Mouse (Mus musculus) hindbrain, embryonic 10.5 days (tissue): ENCODE data around the gene Tlcd1. TPM values are rescaled to one million over a fixed set of nuclear protein-coding genes. Genes with fewer than 3 reads are reported as not detected.
A peak's percentile ranks its signal among the peaks of the same experiment; 100 is the strongest.
"Not testable (repeated sequence)": the region's sequence is repeated elsewhere in the genome, so short reads cannot be mapped to it uniquely, and the experiment has no call there.

ENCODE experiments used
- DNase-seq: peaks from one replicate; pipeline ENCODE4 v3.0.0-alpha.2; 2017; ENCODE audit warnings: low spot score
- H3K27ac ChIP-seq: fragments of 300-500 bp; sonication (generic); 2 replicates; pipeline ENCODE4 v1.5.1; 2016; ENCODE audit warnings: mild to moderate bottlenecking, moderate library complexity
- H3K27me3 ChIP-seq: fragments of 300-500 bp; sonication (generic); 2 replicates; pipeline ENCODE4 v1.6.1; 2016; ENCODE audit warnings: mild to moderate bottlenecking; ENCODE audit not compliant: poor library complexity, insufficient read depth, severe bottlenecking
- H3K36me3 ChIP-seq: fragments of 300-500 bp; sonication (generic); 2 replicates; pipeline ENCODE4 v1.6.1; 2016; ENCODE audit warnings: mild to moderate bottlenecking, moderate library complexity
- H3K4me1 ChIP-seq: fragments of 300-500 bp; sonication (generic); replicated peaks from 2 replicates; pipeline ENCODE4 v1.6.1; 2016; ENCODE audit warnings: mild to moderate bottlenecking
- H3K4me3 ChIP-seq: fragments of 300-500 bp; sonication (generic); 2 replicates; pipeline ENCODE4 v1.5.1; 2016; ENCODE audit warnings: mild to moderate bottlenecking, moderate library complexity
- H3K9me3 ChIP-seq: fragments of 300-500 bp; sonication (generic); 2 replicates; pipeline ENCODE4 v1.6.1; 2016; ENCODE audit warnings: mild to moderate bottlenecking, moderate library complexity
- WGBS: fragments of 180-500 bp; shearing (Covaris S2); methylation state at CpG from one replicate; pipeline ENCODE4 v1.1.7; 2016; 5-methylcytosine and 5-hydroxymethylcytosine counted together
- polyA plus RNA-seq: library from polyadenylated mRNA; unstranded; fragments of >200 nt; fragmentation: Nextera tagmentation; extraction: Ambion mirVana; gene quantifications from 2 replicates; pipeline ENCODE4 v1.2.1, GENCODE M21; 2016

Tlcd1 gene
- 7.0 and 8.9 TPM in 2 replicates for polyA plus RNA-seq

GRCm38 (mm10) chr11:78176402-78176862 lies at the start of gene Tlcd1, which contains the start of gene Nek8:
Tlcd1 (plus strand) TSS chr11:78176711.
Nek8 (minus strand) TSS chr11:78176675.
- H3K4me3 ChIP-seq = peak within 1 kb of the TSS; percentile 62
- WGBS = under 1% methylated on average over 32 of the region's 32 CpGs
- peak; percentile 91 for DNase-seq
- no peaks in the 10 kb centered on the region for H3K9me3 ChIP-seq
- H3K36me3 ChIP-seq = peaks cover 30% of the 10 kb centered on the region
- H3K27ac ChIP-seq = peak within 1 kb of the TSS; percentile 93
- no peaks in the 10 kb centered on the region for H3K27me3 ChIP-seq
- H3K4me1 ChIP-seq = peaks cover 52% of the 10 kb centered on the region

GRCm38 (mm10) chr11:78126739-78127138 lies 49.8 kb upstream of the Tlcd1 start:
- Histone ChIP-seq H3K4me1 (0 out of 2 replicates have a peak, but pooled peaks cover 4% of the 10 kb centered on the region), H3K4me3 (no peak overlapping the region), H3K9me3 (no peaks in the 10 kb centered on the region), H3K36me3 (peaks cover 13% of the 10 kb centered on the region; the same call in 1 of the 2 replicates), H3K27me3 (no peaks in the 10 kb centered on the region), H3K27ac (no peak overlapping the region)
- no peak for DNase-seq
- WGBS = 94% methylated on average over 4 of the region's 4 CpGs

GRCm38 (mm10) chr11:78129458-78129857 lies 47.1 kb upstream of the Tlcd1 start:
- Histone ChIP-seq H3K9me3 (no peaks in the 10 kb centered on the region), H3K4me3 (no peak overlapping the region), H3K36me3 (peaks cover 8% of the 10 kb centered on the region; the same call in 1 of the 2 replicates), H3K4me1 (0 out of 2 replicates have a peak, but pooled peaks cover 4% of the 10 kb centered on the region), H3K27ac (no peak overlapping the region), H3K27me3 (no peaks in the 10 kb centered on the region)
- no peak for DNase-seq
- WGBS = 92% methylated on average over 8 of the region's 8 CpGs

- Histone ChIP-seq H3K4me1 (0 out of 2 replicates have a peak, but pooled peaks cover 4% of the 10 kb centered on the region), H3K27me3 (no peaks in the 10 kb centered on the region), H3K9me3 (no peaks in the 10 kb centered on the region), H3K27ac (no peak overlapping the region), H3K36me3 (peaks cover 5% of the 10 kb centered on the region; the same call in 1 of the 2 replicates), H3K4me3 (no peak overlapping the region)
- 95% methylated on average over 6 of the region's 6 CpGs for WGBS
- no peak for DNase-seq
These were observed 42.6 kb upstream of the Tlcd1 start for GRCm38 (mm10) chr11:78133915-78134314.

- whole genome bisulfite sequencing = 87% methylated on average over 3 of the region's 3 CpGs
These were observed 42.2 kb upstream of the Tlcd1 start for GRCm38 (mm10) chr11:78134344-78134743.

GRCm38 (mm10) chr11:78135314-78135713 lies 41.2 kb upstream of the Tlcd1 start:
- DNase-seq, H3K4me3 ChIP-seq, H3K36me3 ChIP-seq, H3K4me1 ChIP-seq, H3K9me3 ChIP-seq, H3K27me3 ChIP-seq, H3K27ac ChIP-seq: not testable (repeated sequence)
- WGBS = 93% methylated on average over 7 of the region's 7 CpGs

More at GRCm38 (mm10) chr11:78134344-78134743, 42.2 kb upstream of the Tlcd1 start:
- Histone ChIP-seq H3K4me3 (no peak overlapping the region), H3K36me3 (peaks cover 5% of the 10 kb centered on the region; the same call in 1 of the 2 replicates), H3K27me3 (no peaks in the 10 kb centered on the region), H3K27ac (no peak overlapping the region), H3K4me1 (0 out of 2 replicates have a peak, but pooled peaks cover 4% of the 10 kb centered on the region), H3K9me3 (no peaks in the 10 kb centered on the region)
- DNase-seq = no peak

GRCm38 (mm10) chr11:78136132-78136531 lies 40.4 kb upstream of the Tlcd1 start:
- WGBS = 90% methylated on average over 1 of the region's 1 CpGs

GRCm38 (mm10) chr11:78137584-78137983 lies 38.9 kb upstream of the Tlcd1 start:
- H3K4me1 ChIP-seq = 0 out of 2 replicates have a peak, but pooled peaks cover 4% of the 10 kb centered on the region
- H3K27me3 ChIP-seq = no peaks in the 10 kb centered on the region
- H3K4me3 ChIP-seq = no peak overlapping the region
- no peak overlapping the region for H3K27ac ChIP-seq
- DNase-seq = no peak
- no peaks in the 10 kb centered on the region for H3K9me3 ChIP-seq
- WGBS = 75% methylated on average over 4 of the region's 4 CpGs
- H3K36me3 ChIP-seq = no peaks in the 10 kb centered on the region; the same call in 1 of the 2 replicates

More at GRCm38 (mm10) chr11:78136132-78136531, 40.4 kb upstream of the Tlcd1 start:
- no peak overlapping the region for H3K27ac ChIP-seq
- no peak overlapping the region for H3K4me3 ChIP-seq
- peaks cover 5% of the 10 kb centered on the region; the same call in 1 of the 2 replicates for H3K36me3 ChIP-seq
- H3K4me1 ChIP-seq = 0 out of 2 replicates have a peak, but pooled peaks cover 4% of the 10 kb centered on the region
- H3K9me3 ChIP-seq = no peaks in the 10 kb centered on the region
- no peaks in the 10 kb centered on the region for H3K27me3 ChIP-seq
- DNase-seq = no peak

- H3K27me3 ChIP-seq = no peaks in the 10 kb centered on the region
- H3K4me1 ChIP-seq = 0 out of 2 replicates have a peak, but pooled peaks cover 6% of the 10 kb centered on the region
- no peak for DNase-seq
- H3K36me3 ChIP-seq = peaks cover 3% of the 10 kb centered on the region
- no peak overlapping the region for H3K27ac ChIP-seq
- H3K4me3 ChIP-seq = no peak overlapping the region
- 88% methylated on average over 3 of the region's 3 CpGs for WGBS
- no peaks in the 10 kb centered on the region for H3K9me3 ChIP-seq
These were observed 38.5 kb upstream of the Tlcd1 start for GRCm38 (mm10) chr11:78138023-78138422.

GRCm38 (mm10) chr11:78140665-78141064 lies 35.8 kb upstream of the Tlcd1 start:
- 87% methylated on average over 5 of the region's 5 CpGs for WGBS
- Histone ChIP-seq H3K4me3 (no peak overlapping the region), H3K27ac (no peak overlapping the region), H3K27me3 (no peaks in the 10 kb centered on the region), H3K36me3 (peaks cover 29% of the 10 kb centered on the region), H3K4me1 (0 out of 2 replicates have a peak, but pooled peaks cover 7% of the 10 kb centered on the region), H3K9me3 (no peaks in the 10 kb centered on the region)
- DNase-seq = no peak

- H3K4me1 ChIP-seq = 0 out of 2 replicates have a peak, but pooled peaks cover 3% of the 10 kb centered on the region
- DNase-seq = no peak
- 85% methylated on average over 2 of the region's 2 CpGs for WGBS
- H3K9me3 ChIP-seq = no peaks in the 10 kb centered on the region
- no peak overlapping the region for H3K27ac ChIP-seq
- no peaks in the 10 kb centered on the region for H3K27me3 ChIP-seq
- H3K36me3 ChIP-seq = peaks cover 58% of the 10 kb centered on the region
- H3K4me3 ChIP-seq = no peak overlapping the region
These were observed 33.0 kb upstream of the Tlcd1 start for GRCm38 (mm10) chr11:78143520-78143919.

GRCm38 (mm10) chr11:78146168-78146567 lies 30.3 kb upstream of the Tlcd1 start:
- 92% methylated on average over 5 of the region's 5 CpGs for WGBS
- Histone ChIP-seq H3K36me3 (peaks cover 82% of the 10 kb centered on the region), H3K27ac (no peak overlapping the region), H3K4me3 (no peak overlapping the region), H3K9me3 (no peaks in the 10 kb centered on the region), H3K27me3 (no peaks in the 10 kb centered on the region), H3K4me1 (0 out of 2 replicates have a peak, but pooled peaks cover 3% of the 10 kb centered on the region)
- no peak for DNase-seq

- Histone ChIP-seq H3K27me3 (no peaks in the 10 kb centered on the region), H3K27ac (no peak overlapping the region), H3K4me3 (no peak overlapping the region), H3K36me3 (peaks cover 89% of the 10 kb centered on the region), H3K9me3 (no peaks in the 10 kb centered on the region), H3K4me1 (0 out of 2 replicates have a peak, but pooled peaks cover 3% of the 10 kb centered on the region)
- no peak for DNase-seq
- WGBS = 91% methylated on average over 6 of the region's 6 CpGs
These were observed 29.6 kb upstream of the Tlcd1 start for GRCm38 (mm10) chr11:78146707-78147543.
